Mouse (Mus musculus): ENCODE measurements around the gene Tex52. TPM values are rescaled to one million over a fixed set of nuclear protein-coding genes. Genes with fewer than 3 reads are reported as not detected.

The Tex52 gene
- total and polyA plus RNA-seq, 3 experiments: 0.07 TPM; not detected in 2

GRCm38 (mm10) chr6:128398996-128399395, 23.7 kb downstream of the Tex52 start, which contains the start of gene Nrip2:
Nrip2 (plus strand) TSS chr6:128399296.
- H3K27ac ChIP-seq (ENCODE audit: control insufficient read depth, low read depth, low read length): no peak within 1 kb of the TSS
- no peak within 1 kb of the TSS for H3K9ac ChIP-seq (ENCODE audit: control insufficient read depth, low read depth, low read length, poor library complexity, severe bottlenecking)
- no peak within 1 kb of the TSS for H3K4me3 ChIP-seq (ENCODE audit: control insufficient read depth in 1 of 2, insufficient read depth in 1 of 2, low read depth in 2 of 2, low read length in 2 of 2)
- no peak for DNase-seq (ENCODE audit: low read depth, low spot score)
- no peaks in the 10 kb centered on the region for H3K4me1 ChIP-seq (ENCODE audit: control insufficient read depth in 1 of 2, insufficient read depth in 2 of 2, low read length in 2 of 2)
- TF ChIP-seq ETS1 (IDR thresholded peaks at IDR 0.05; ENCODE audit: low read depth, low read length) (no peak), GATA1 (IDR thresholded peaks at IDR 0.05; ENCODE audit: low read depth, low read length) (no peak), ZC3H11A (IDR thresholded peaks at IDR 0.05; ENCODE audit: low read depth, low read length) (no peak), MYC (IDR thresholded peaks at IDR 0.05; ENCODE audit: low read depth, low read length) (no peak), CTCF (IDR thresholded peaks at IDR 0.05 in 2 of 3, conservative IDR thresholded peaks at IDR 0.05 in 1 of 3; ENCODE audit: control insufficient read depth in 1 of 3, insufficient read depth in 1 of 3, low read depth in 2 of 3, low read length in 3 of 3, poor library complexity in 1 of 3, severe bottlenecking in 1 of 3) (no peak), NELFE (IDR thresholded peaks at IDR 0.05; ENCODE audit: low read depth, low read length) (no peak), POLR2AphosphoS2 (IDR thresholded peaks at IDR 0.05; ENCODE audit: low read length) (no peak), MAX (IDR thresholded peaks at IDR 0.05; ENCODE audit: low read length) (no peak), SMC3 (IDR thresholded peaks at IDR 0.05; ENCODE audit: low read depth, low read length) (no peak), MYB (IDR thresholded peaks at IDR 0.05; ENCODE audit: low read depth, low read length) (no peak)
- H3K27me3 ChIP-seq (ENCODE audit: control insufficient read depth in 1 of 2, insufficient read depth in 2 of 2, low read length in 2 of 2): no peaks in the 10 kb centered on the region; a peak in 1 of 4 replicates
- H3K36me3 ChIP-seq (ENCODE audit: control insufficient read depth in 1 of 2, insufficient read depth in 2 of 2, low read length in 2 of 2): no peaks in the 10 kb centered on the region
- H3K79me2 ChIP-seq (ENCODE audit: control insufficient read depth, insufficient read depth, low read length, poor library complexity): no peaks in the 10 kb centered on the region
- H3K9me3 ChIP-seq (replicated peaks; ENCODE audit: insufficient read depth, low read length): no peaks in the 10 kb centered on the region

- no peak for DNase-seq (ENCODE audit: low read depth, low spot score)
- no peaks in the 10 kb centered on the region; a peak in 1 of 4 replicates for H3K27me3 ChIP-seq (ENCODE audit: control insufficient read depth in 1 of 2, insufficient read depth in 2 of 2, low read length in 2 of 2)
- no peak overlapping the region for H3K4me3 ChIP-seq (ENCODE audit: control insufficient read depth in 1 of 2, insufficient read depth in 1 of 2, low read depth in 2 of 2, low read length in 2 of 2)
- no peak overlapping the region for H3K9ac ChIP-seq (ENCODE audit: control insufficient read depth, low read depth, low read length, poor library complexity, severe bottlenecking)
- H3K79me2 ChIP-seq (ENCODE audit: control insufficient read depth, insufficient read depth, low read length, poor library complexity): no peaks in the 10 kb centered on the region
- TF ChIP-seq E2F4 (IDR thresholded peaks at IDR 0.05; ENCODE audit: borderline replicate concordance, low read depth, low read length) (no peak), TAL1 (IDR thresholded peaks at IDR 0.05; ENCODE audit: low read length) (no peak), ZC3H11A (IDR thresholded peaks at IDR 0.05; ENCODE audit: low read depth, low read length) (no peak), POLR2AphosphoS5 (IDR thresholded peaks at IDR 0.05; ENCODE audit: borderline replicate concordance, low read depth, low read length) (no peak), MAZ (IDR thresholded peaks at IDR 0.05; ENCODE audit: low read depth, low read length) (no peak), BHLHE40 (IDR thresholded peaks at IDR 0.05; ENCODE audit: borderline replicate concordance, low read depth, low read length) (no peak), ELF1 (IDR thresholded peaks at IDR 0.05; ENCODE audit: low read depth, low read length) (no peak)
- H3K9me3 ChIP-seq (replicated peaks; ENCODE audit: insufficient read depth, low read length): no peaks in the 10 kb centered on the region
- H3K27ac ChIP-seq (ENCODE audit: control insufficient read depth, low read depth, low read length): no peak overlapping the region
- H3K36me3 ChIP-seq (ENCODE audit: control insufficient read depth in 1 of 2, insufficient read depth in 2 of 2, low read length in 2 of 2): no peaks in the 10 kb centered on the region
- H3K4me1 ChIP-seq (ENCODE audit: control insufficient read depth in 1 of 2, insufficient read depth in 2 of 2, low read length in 2 of 2): no peaks in the 10 kb centered on the region
Measured at GRCm38 (mm10) chr6:128399421-128400185, 24.3 kb downstream of the Tex52 start.
